Mouse (Mus musculus) A20 (cell line): ENCODE data around the gene Hfe.
"Not testable (repeated sequence)": the region's sequence is repeated elsewhere in the genome, so short reads cannot be mapped to it uniquely, and the experiment has no call there.

ENCODE experiments used
- DNase-seq: peaks from one replicate; pipeline ENCODE4 v3.0.0-alpha.2; 2011; ENCODE audit warnings: low read depth, low spot score

Gene Hfe

DNA sequence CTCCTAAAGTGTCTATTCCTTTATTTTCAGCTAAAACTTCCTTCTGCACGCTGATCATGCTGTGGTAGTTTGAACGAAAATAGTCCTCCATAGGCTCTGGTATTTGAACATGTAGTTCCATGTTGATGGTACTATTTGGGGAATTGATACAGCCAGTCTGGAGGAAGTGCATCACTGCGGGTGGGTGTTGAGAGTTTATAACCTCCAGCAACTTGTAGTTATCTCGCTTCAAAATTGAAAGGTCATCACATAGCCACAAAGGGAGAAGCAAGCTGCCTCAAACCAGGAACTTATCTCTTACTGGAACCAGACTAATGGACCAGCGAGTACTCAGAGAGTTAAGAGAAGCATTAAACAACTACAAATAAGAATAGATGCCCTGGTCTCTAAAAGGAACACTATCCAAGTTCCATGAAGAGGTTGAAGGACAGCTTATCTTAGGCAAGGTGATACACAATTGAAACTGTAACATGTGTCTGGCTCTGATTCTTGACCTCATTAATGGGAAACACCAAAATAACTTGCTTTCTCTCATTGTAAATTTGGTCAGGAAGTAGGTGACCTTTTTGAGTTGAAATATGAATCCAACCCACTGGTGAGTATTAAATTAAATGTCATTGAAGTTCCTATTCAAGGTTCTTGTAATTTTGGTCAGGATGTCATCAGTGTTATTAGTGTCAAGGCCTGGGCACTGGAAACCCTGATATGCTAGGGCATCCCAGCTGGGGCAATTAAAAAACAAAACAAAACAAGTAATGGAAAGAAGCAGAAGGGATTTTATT is 5.8 kb upstream of the Hfe start:
- DNase-seq: no peak

DNA sequence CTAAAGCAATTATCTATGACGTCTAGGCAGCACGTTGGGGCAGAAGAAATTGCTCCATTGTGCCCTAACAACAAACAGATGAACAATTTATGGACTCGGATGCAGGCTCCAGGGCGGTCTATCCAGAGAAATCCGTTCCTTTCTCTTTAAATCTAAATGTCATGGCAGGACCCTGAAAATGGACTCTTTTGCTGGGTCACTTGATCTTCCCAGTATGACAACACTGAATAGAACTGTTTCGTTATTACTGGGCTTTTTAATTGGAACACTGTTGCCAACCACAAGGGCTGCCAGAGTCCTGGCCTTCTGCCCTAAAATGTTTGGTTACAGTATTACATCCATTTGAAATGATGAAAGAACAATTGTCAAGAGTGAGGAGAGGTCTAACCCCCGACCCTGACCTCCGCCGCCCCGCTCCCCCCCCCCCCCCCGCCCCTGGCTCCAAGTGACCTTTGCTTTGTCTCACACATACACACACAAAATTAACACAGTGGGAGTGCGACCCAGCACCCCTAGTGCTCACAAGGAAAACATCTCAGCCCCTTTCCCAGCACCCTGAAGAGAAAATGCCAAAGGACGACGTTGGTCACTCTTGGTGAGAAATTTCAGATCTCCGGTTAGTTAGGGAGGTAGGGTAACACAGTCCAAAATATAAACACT is 810 bp downstream of the Hfe start:
- no peak for DNase-seq

DNA sequence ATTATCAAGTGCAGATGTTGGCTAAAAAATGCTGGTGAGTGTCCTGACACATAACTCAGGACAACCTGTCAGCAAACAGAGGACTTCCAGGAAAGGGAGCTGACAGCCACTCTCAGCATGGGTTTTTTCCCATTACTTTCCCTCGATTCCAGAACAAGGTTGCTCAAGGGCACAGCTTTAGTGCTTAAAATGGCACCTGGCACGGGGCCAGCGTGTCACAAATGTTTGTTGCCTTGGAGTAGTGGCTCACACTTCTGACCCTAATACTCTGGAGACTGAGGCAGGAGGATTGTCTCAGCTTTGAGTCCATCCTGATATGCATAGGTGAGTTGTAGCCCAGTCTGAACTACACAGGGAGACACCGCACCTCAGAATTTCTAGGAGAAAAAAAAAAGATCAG is 2.0 kb downstream of the Hfe start:
- DNase-seq: no peak

DNA sequence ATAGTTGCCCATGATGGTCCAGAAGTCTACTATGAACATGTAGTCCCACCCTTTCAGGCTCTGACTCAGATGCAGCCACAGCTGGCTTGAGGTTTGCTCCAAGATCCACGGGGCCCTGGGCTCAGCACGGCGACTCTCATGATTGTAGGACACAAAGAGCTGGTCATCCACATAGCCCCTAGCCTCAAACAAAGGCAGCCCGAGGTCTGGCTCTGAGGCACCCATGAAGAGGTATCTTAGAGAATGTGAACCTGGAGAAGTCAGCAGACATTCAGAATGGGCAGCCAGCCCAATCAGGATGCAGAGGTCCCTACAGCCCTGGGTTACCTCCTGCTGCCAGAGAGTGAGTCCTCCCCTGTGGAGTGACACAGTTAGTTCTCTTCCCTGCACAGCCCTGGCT is 2.6 kb downstream of the Hfe start:
- no peak for DNase-seq

DNA sequence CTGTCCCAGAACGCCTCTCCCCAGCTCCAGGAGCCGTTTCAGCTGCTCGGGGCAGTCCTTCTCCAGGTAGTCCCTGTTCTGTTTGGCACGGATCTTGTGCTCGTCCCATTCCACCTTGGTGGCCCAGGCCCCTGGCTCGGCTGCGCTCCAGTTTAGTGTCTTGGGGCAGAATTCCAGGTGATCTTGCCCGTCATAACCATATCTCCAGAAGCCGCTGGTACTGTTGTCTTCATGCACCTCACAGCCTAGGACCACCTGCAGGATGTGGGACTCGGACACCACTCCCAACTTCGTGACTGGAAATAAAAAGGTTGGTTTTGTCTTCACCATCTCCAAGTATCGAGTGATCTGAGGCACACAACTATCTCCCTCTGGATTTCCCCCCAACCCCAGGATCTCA is 3.9 kb downstream of the Hfe start:
- DNase-seq: no peak

DNA sequence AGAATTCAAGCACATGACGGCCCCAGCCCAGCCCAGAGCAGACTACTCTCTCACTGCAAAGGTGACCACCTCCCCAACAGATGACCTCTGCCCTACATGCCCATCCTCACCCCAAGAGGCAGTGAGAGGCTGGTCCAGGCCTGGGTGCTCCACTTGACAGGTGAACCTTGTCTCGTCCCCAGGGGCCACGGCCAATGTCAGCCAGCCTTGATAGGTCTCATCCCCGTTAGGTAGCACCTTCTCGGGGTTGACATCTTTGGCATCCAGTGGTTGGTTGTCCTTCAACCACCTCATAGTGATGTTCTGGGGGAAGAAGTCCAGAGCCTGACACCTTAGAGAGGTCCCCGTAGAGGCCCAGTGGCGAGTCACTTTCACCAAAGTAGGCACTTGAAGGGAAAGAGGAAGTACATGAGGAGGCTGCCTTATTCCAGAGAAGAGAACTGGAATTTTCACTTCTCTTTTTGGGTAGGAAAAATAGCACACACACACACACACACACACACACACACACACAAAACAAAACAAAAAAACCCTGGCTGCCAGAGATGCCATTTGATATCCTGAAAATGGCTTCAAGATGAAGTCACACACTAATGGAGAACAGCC is 4.8 kb downstream of the Hfe start:
- peak; percentile 54 for DNase-seq

DNA sequence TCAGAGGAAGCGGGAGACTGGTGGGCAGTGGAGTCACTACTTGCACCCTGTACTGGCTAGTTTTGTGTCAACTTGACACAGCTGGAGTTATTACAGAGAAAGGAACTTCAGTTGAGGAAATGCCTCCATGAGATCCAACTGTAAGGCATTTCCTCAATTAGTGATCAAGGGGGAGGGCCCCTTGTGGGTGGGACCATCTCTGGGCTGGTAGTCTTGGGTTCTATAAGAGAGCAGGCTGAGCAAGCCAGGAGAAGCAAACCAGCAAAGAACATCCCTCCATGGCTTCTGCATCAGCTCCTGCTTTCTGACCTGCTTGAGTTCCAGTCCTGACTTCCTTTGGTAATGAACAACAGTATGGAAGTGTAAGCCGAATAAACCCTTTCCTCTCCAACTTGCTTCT is 7.9 kb downstream of the Hfe start:
- not testable (repeated sequence) for DNase-seq

DNA sequence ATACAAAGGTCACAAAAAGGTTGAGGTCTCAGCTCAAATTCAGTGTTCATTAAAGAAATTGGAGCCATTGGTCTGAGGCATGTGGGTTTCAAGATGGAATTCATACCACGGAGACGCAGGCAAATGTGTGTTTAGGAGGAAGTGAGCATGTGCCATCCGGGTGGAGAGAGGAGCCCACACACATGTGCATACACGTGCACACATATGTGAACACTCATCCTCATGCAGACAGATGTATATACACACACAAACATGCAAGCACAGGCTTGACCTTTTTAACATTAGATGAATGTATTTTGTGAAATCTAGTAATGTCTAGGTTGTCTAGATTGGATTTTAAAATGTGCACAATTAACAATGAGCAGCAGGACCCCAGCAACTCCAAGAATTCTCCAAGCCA is 8.4 kb downstream of the Hfe start:
- DNase-seq: no peak

DNA sequence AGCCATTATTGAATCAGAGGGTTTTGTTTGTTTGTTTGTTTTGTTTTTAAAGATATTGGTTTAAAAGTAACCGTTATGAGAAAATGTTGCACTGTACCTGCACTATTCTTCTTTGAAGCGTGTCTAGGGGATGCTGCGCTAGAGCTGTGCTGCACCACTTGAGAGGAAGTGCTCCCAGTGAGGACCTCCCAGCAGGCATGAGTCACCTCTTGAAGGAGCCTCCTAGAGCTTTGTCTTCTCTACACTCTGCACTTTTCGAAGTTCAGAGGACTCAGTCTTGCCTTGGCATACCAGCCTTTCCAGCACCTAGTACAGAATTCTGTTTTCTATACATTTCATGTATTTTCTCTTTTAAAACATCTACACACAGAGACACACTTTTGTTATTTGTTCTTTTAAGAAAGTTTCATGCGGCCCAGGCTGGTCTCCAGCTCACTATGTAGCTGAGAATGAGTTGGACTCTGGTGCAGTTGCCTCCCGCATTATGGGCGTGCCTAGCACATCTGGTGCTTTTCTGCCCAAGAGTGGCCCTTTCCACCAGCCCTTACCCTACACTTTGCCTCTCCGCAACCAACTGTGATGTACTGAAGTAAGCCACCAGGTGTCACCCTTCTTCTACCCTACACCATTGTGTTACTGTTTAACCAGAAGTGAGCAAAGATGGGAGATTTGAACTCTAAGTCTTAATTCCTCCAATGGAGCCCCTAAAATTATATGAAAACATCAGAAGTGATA is 9.7 kb downstream of the Hfe start:
- peak; percentile 83 for DNase-seq

DNA sequence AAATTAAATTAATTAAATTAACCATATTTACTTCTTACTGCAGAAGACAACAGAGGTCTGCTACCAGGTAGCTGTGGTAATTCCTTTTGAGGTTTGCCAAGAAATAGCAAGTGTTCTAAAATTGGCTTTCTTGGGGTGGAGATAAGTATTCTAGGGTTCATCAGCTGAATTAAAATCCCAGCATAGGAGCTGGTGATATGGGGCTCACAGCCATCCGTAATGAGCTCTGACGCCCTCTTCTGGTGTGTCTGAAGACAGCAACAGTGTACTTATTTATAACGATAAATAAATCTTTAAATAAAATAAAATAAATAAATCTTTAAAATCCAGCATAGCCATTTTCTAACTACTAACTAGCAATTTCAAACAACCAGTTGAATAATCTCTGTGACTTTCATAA is 10.9 kb downstream of the Hfe start:
- DNase-seq: no peak

DNA sequence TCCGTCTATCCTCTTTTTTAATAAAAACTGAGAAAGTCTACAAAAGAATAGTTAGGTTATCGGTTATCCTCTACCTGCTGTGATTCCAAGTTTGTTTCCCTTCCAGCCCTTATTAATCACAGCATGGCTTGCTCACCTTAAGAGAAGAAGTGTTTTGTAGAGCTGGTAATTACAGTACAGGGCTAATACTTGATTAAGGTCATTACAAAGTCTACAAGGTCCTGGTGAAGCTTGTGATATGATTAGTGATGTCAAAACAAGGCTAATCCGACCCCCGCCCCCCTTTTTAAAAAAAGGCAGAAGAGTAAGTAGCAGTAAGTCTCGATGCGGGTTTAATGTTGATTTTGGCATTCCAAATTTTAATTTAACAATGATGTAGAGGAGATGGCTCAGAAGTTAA is 11.7 kb downstream of the Hfe start:
- no peak for DNase-seq

DNA sequence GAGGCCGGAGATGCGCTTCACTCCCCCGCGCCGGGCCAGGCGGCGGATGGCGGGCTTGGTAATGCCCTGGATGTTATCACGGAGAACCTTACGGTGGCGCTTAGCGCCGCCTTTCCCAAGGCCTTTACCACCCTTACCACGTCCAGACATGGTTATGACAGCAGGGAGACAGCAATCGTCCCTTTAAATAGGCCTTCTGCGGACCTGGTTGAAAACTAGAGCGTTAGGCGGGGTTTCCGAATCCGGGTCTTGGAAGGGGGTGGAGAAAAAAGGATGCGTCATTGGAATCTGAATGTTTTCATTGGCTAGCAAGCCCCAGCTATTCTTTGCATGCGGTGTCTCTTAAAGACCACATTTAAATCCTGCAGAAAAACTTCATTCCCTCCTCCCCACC is 12.4 kb downstream of the Hfe start, which contains the start of gene Hist1h4c:
Hist1h4c (minus strand) TSS at position 155 of the 394 bp plus-strand sequence.
- DNase-seq: peak; percentile 98

DNA sequence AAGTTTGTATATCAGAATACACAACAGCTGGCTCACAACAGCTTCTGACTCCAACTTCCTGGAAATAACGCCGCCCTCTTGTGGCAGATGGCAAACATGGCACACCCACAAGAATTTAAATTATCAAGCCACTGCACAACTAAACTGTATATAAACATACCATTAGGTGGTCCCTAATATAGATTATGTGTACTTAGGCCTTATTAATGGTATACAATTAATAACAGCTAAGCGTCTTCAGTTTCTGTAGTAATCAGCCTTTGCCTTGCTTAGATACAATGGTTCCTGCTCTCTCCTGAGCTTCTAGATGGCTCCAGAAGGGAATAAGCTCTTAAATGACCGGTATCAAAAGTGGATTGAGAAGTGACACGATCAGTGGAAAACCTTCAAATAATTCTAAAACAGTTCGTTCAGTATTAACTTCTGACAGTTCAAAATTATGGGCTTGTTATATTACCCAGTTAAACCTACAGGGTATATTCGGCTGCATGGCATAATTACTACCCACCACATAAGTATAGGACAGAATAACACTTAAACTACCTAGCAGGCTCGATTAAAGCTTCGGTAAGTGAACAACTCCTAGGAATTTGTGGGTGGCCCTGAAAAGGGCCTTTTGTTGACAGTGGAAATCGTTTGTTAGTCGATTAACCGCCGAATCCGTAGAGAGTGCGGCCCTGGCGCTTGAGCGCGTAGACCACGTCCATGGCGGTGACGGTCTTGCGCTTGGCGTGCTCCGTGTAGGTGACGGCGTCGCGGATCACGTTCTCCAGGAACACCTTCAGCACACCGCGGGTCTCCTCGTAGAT is 13.0 kb downstream of the Hfe start:
- peak; percentile 86 for DNase-seq

DNA sequence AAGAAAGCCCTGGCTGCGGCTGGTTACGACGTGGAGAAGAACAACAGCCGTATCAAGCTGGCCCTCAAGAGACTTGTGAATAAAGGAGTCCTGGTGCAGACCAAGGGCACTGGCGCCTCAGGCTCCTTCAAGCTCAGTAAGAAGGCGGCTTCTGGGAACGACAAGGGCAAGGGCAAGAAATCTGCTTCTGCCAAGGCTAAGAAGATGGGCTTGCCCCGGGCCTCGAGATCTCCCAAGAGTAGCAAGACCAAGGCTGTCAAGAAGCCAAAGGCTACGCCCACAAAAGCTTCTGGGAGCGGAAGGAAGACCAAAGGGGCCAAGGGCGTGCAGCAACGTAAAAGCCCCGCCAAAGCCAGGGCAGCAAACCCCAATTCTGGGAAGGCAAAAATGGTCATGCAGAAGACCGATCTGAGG is 14.6 kb downstream of the Hfe start:
- DNase-seq: no peak

DNA sequence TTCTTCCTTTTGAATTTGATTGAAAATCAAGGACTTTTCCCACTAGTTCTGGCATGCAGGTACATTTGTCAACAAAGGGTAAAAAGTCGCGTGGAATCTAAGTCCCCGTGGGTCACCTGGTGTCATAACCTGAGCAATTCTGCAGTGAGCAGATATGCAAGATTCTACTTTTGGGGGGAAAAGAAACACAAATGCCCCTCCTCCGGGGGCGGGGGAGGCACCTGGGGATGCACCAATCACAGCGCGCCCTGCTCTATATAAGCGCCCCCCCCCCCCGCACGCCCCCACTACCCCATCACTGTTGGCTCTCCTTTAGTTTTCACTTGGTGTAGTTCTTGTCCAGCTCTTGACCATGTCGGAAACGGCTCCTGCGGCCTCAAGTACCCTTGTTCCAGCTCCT is 15.1 kb downstream of the Hfe start, which contains the start of gene Hist1h1t:
Hist1h1t (plus strand) TSS at position 301 of the 400 bp plus-strand sequence.
- no peak for DNase-seq

DNA sequence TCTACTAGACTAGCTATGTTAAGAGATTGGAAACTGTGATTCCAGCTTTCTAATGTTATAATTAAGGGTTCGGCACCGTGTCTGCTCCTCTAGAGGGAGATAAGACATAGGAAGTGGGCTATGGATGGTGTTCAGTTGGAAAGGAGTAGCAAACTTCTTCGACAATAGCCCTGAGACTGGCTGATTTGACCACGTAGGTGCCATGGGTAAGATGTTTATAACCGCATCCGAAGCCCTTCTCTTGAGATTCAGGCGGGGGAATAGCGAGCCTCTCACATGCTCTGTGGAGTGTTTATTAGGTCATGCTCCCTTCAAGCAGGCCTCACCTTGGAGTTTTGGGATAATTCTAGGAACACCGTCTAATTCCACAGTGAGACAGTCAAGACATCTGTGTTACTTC is 15.7 kb downstream of the Hfe start:
- no peak for DNase-seq

DNA sequence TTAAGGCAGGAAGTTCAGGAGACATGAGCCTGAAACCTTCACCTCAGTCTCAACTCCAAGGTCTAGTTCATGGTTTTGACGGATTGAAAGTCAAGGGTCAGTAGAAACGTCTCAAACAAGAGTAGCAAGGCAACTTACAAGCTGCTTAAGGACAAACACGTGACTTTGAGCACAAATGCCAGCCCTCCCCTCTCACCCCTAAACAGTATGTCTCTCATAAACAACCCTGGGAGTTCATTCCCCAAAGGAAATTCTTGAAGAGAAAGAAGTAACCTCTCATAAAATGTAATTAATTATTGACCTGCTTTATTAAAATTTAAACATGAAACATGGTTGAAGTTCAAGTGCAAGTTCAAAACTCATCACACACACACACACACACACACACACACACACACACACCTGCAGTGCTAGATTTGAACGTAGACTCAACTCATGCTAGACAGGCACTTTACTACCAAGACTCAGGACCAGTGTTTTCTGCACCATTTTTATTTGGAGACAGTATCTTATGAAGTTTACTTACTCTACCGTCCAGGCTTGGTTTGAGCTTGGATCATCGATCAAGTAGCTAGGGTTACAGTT is 16.7 kb downstream of the Hfe start:
- no peak for DNase-seq

DNA sequence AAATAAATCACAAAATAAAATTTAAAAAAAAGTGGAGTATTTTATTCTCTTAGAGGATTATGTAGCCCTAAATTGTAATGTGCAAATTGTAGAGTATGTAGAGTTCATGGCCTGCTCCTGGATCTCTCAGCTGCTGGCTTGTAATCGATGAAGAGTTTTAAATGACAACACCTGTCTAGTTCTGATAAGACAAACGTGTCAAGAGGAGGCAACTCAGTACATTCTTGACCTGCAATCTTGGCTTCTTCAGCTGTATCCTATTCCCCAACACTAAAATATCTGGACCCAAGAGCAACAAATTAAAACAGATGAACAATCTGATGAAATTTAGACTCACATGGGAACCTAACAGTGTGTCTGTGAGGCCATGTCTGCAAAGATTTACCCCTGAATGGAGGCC is 21.2 kb downstream of the Hfe start:
- DNase-seq: no peak

DNA sequence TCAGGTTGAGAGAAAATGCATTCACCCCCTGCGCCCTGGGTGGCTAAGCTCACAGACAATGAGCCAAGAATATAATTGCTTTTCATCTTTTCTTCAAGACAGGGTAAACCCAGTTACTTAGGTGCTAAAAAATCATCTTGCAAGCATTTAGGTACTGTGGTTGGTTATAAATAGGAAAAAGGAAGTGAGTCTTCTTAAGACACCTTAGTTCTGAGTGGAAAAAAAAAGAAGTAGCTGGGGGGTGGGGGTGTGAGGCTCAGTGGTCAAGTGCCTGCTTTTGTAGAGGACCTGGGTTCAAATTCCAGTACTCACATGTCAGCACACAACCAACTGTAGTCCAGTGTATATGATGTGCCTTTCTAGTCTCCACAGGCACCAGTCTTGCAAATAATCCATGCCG is 21.7 kb downstream of the Hfe start:
- peak; percentile 74 for DNase-seq

DNA sequence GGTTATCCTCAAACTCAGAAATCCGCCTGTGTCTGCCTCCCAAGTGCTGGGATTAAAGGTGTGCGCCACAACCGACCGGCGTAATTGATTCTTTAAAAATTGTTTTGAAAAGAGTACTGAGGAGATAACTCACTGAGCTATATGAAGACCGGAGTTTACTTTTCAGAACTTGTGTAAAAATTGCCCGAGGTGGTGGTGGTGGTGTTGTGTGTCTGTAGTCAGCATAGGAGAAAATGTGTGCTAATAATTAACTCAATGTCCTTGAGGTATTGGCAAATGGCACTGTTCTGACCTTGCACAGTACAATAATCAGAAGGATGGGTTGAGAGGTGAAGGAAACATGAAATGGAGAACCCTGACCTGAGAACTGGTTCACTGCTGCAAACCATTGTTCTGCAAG is 22.7 kb downstream of the Hfe start:
- no peak for DNase-seq

DNA sequence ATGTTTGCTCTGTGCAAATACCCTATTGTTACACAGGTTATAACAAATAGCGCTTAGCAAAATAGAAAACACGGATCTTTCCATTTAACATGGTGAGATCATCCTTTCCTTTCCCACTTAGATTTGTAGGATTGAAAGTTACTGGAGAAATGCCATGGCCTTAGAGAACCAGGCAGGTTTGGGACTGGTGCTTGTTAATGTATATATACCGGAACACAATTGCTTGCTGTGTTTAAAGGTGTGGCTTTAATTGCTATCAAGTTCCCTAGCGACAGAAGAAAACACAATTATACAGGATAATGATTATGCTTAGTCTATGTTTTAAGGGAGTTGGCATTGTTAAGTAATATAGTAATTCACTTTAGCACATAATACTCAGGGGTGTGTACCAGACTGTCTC is 23.5 kb downstream of the Hfe start:
- no peak for DNase-seq
